Comparison of ENCODE assay signal across 20 mouse cellular contexts in genomic region chr2:130972386-130972785, GRCm38 (mm10).
"Had no signal": no experiment of that assay in that cellular context is flagged by ENCODE, and none has a peak within 500 bp of the region (broad histone marks: within the 10 kb centered on the region; RNA-seq: fewer than 3 reads in every experiment).

No protein-coding gene starts in this region.

- H3K27ac ChIP-seq: kidney, postnatal 0 days; limb, embryonic 12.5 days; limb, embryonic 15.5 days; macrophage; midbrain, embryonic 12.5 days; midbrain, embryonic 15.5 days; neural tube, embryonic 12.5 days; neural tube, embryonic 15.5 days; stomach, postnatal 0 days had no signal

- ATAC-seq: lung, postnatal 0 days; midbrain, embryonic 15.5 days had no signal

- H3K27me3 ChIP-seq: limb, embryonic 12.5 days; limb, embryonic 15.5 days; midbrain, embryonic 12.5 days; midbrain, embryonic 15.5 days; neural tube, embryonic 12.5 days; neural tube, embryonic 15.5 days had no signal

- H3K4me1 ChIP-seq: limb, embryonic 12.5 days; limb, embryonic 15.5 days; midbrain, embryonic 12.5 days; midbrain, embryonic 15.5 days; neural tube, embryonic 12.5 days; neural tube, embryonic 15.5 days had no signal

- H3K9ac ChIP-seq: limb, embryonic 12.5 days; limb, embryonic 15.5 days; lung, embryonic 14.5 days; midbrain, embryonic 12.5 days; midbrain, embryonic 15.5 days; neural tube, embryonic 12.5 days; neural tube, embryonic 15.5 days had no signal

- H3K4me3 ChIP-seq: limb, embryonic 12.5 days; limb, embryonic 15.5 days; midbrain, embryonic 12.5 days; midbrain, embryonic 15.5 days; neural tube, embryonic 12.5 days; neural tube, embryonic 15.5 days had no signal

- H3K4me2 ChIP-seq: limb, embryonic 12.5 days; limb, embryonic 15.5 days; lung, embryonic 14.5 days; midbrain, embryonic 12.5 days; midbrain, embryonic 15.5 days; neural tube, embryonic 12.5 days; neural tube, embryonic 15.5 days had no signal

- DNase-seq: kidney, adult 2 months; kidney, postnatal 25 days; left cerebral cortex, postnatal 4 days; lung, embryonic 14.5 days; right cerebral cortex, adult 18-20 months; right cerebral cortex, postnatal 14 days; right cerebral cortex, postnatal 4 days; thymus, adult 2 months; thymus, postnatal 14 days; thymus, postnatal 4 days had no signal

- H3K9me3 ChIP-seq: limb, embryonic 12.5 days; limb, embryonic 15.5 days; midbrain, embryonic 12.5 days; midbrain, embryonic 15.5 days; neural tube, embryonic 12.5 days; neural tube, embryonic 15.5 days had no signal
